Mouse (Mus musculus): ENCODE measurements around the gene Olfr576. TPM values are rescaled to one million over a fixed set of nuclear protein-coding genes. Genes with fewer than 3 reads are reported as not detected.

Gene Olfr576
- polyA plus RNA-seq, 1 experiment from 2014 or later: not detected

Other genes with a start within 250 kb of the Olfr576 start
- gene Olfr33, start 243.6 kb upstream of the Olfr576 start, polyA plus RNA-seq (2014; fragmentation: Nextera tagmentation; extraction: Ambion mirVana): not detected in 2 replicates
- gene Olfr559, start 235.2 kb upstream of the Olfr576 start, polyA plus RNA-seq (2014; fragmentation: Nextera tagmentation; extraction: Ambion mirVana): not detected in 2 replicates
- gene Olfr560, start 203.3 kb upstream of the Olfr576 start, polyA plus RNA-seq (2014; fragmentation: Nextera tagmentation; extraction: Ambion mirVana): not detected in 2 replicates
- gene Olfr78, start 203.2 kb upstream of the Olfr576 start, polyA plus RNA-seq (2014; fragmentation: Nextera tagmentation; extraction: Ambion mirVana): not detected in 2 replicates
- gene Olfr561, start 191.4 kb upstream of the Olfr576 start, polyA plus RNA-seq (2014; fragmentation: Nextera tagmentation; extraction: Ambion mirVana): not detected in 2 replicates
- gene Olfr564, start 159.2 kb upstream of the Olfr576 start, polyA plus RNA-seq (2014; fragmentation: Nextera tagmentation; extraction: Ambion mirVana): not detected in 2 replicates
- not detected in 2 replicates for gene Olfr566, start 103.9 kb upstream of the Olfr576 start, polyA plus RNA-seq (2014; fragmentation: Nextera tagmentation; extraction: Ambion mirVana)
- gene Olfr568, start 85.5 kb upstream of the Olfr576 start, polyA plus RNA-seq (2014; fragmentation: Nextera tagmentation; extraction: Ambion mirVana): not detected in 2 replicates
- not detected in 2 replicates for gene Olfr569, start 71.8 kb upstream of the Olfr576 start, polyA plus RNA-seq (2014; fragmentation: Nextera tagmentation; extraction: Ambion mirVana)
- not detected in 2 replicates for gene Olfr570, start 68.1 kb upstream of the Olfr576 start, polyA plus RNA-seq (2014; fragmentation: Nextera tagmentation; extraction: Ambion mirVana)
- gene Olfr571, start 45.1 kb upstream of the Olfr576 start, polyA plus RNA-seq (2014; fragmentation: Nextera tagmentation; extraction: Ambion mirVana): not detected in 2 replicates
- gene Olfr572, start 38.3 kb upstream of the Olfr576 start, polyA plus RNA-seq (2014; fragmentation: Nextera tagmentation; extraction: Ambion mirVana): not detected in 2 replicates
- not detected in 2 replicates for gene Olfr573-ps1, start 20.1 kb upstream of the Olfr576 start, polyA plus RNA-seq (2014; fragmentation: Nextera tagmentation; extraction: Ambion mirVana)
- gene Olfr574, start 14.2 kb upstream of the Olfr576 start, polyA plus RNA-seq (2014; fragmentation: Nextera tagmentation; extraction: Ambion mirVana): not detected in 2 replicates
- not detected in 2 replicates for gene Olfr575, start 3.9 kb upstream of the Olfr576 start, polyA plus RNA-seq (2014; fragmentation: Nextera tagmentation; extraction: Ambion mirVana)
- not detected in 2 replicates for gene Olfr577, start 13.3 kb downstream of the Olfr576 start, polyA plus RNA-seq (2014; fragmentation: Nextera tagmentation; extraction: Ambion mirVana)
- gene Olfr578, start 26.7 kb downstream of the Olfr576 start, polyA plus RNA-seq (2014; fragmentation: Nextera tagmentation; extraction: Ambion mirVana): not detected in 2 replicates
- not detected in 2 replicates for gene Olfr582, start 75.4 kb downstream of the Olfr576 start, polyA plus RNA-seq (2014; fragmentation: Nextera tagmentation; extraction: Ambion mirVana)
- gene Olfr583, start 88.6 kb downstream of the Olfr576 start, polyA plus RNA-seq (2014; fragmentation: Nextera tagmentation; extraction: Ambion mirVana): not detected in 2 replicates
- not detected in 2 replicates for gene Olfr584, start 119.2 kb downstream of the Olfr576 start, polyA plus RNA-seq (2014; fragmentation: Nextera tagmentation; extraction: Ambion mirVana)
- gene Olfr585, start 135.1 kb downstream of the Olfr576 start, polyA plus RNA-seq (2014; fragmentation: Nextera tagmentation; extraction: Ambion mirVana): not detected in 2 replicates
- gene Olfr586, start 163.0 kb downstream of the Olfr576 start, polyA plus RNA-seq (2014; fragmentation: Nextera tagmentation; extraction: Ambion mirVana): not detected in 2 replicates
- gene Olfr588-ps1, start 178.2 kb downstream of the Olfr576 start, polyA plus RNA-seq (2014; fragmentation: Nextera tagmentation; extraction: Ambion mirVana): not detected in 2 replicates
- not detected in 2 replicates for gene Olfr589, start 193.7 kb downstream of the Olfr576 start, polyA plus RNA-seq (2014; fragmentation: Nextera tagmentation; extraction: Ambion mirVana)
- not detected in 2 replicates for gene Olfr591, start 215.7 kb downstream of the Olfr576 start, polyA plus RNA-seq (2014; fragmentation: Nextera tagmentation; extraction: Ambion mirVana)
- gene Olfr592, start 222.1 kb downstream of the Olfr576 start, polyA plus RNA-seq (2014; fragmentation: Nextera tagmentation; extraction: Ambion mirVana): not detected in 2 replicates
- gene Olfr593, start 249.2 kb downstream of the Olfr576 start, polyA plus RNA-seq (2014; fragmentation: Nextera tagmentation; extraction: Ambion mirVana): not detected in 2 replicates